Comparison of ENCODE assay signal across 27 mouse cellular contexts in the genomic region with DNA sequence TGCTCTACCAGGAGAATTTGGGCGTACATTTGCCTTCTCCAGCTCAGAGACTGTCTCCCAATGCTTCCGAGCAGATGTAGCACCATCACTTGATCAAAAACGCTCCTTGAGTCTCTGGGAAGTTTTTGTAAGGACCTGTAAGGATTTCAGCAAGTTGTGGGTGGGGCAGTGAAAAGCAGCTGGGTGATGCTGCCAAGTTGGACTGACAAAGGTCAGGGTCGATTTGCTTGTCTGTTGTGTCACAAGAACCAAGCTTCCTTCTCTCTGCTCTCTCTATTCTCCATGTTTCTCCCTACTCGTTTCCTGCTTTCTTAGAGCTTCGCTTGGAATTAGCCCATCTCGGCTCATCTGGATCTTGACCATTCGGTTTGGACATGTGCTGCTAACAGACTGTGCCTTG. TPM values are rescaled to one million over a fixed set of nuclear protein-coding genes. Genes with fewer than 3 reads are reported as not detected.
DNase-seq lines count a peak whose midpoint lies in the region; ATAC-seq and TF ChIP-seq lines count a peak whose summit lies in the region.
"Had no signal": no experiment of that assay in that cellular context is flagged by ENCODE, and none has a peak within 500 bp of the region (broad histone marks: within the 10 kb centered on the region; RNA-seq: fewer than 3 reads in every experiment).

No protein-coding gene starts in this region.

- H3K4me3 ChIP-seq in liver, adult 2 months (ENCODE audit: insufficient read depth, low read depth, low read length): no peak overlapping the region
- H3K4me3 ChIP-seq in liver, embryonic 12.5 days: no peak overlapping the region
- H3K4me3 ChIP-seq in midbrain, embryonic 11.5 days (ENCODE audit: low read depth, low read length): no peak overlapping the region
- no peak overlapping the region for H3K4me3 ChIP-seq in midbrain, embryonic 15.5 days

- ATAC-seq in liver, embryonic 12.5 days: no peak
- ATAC-seq in midbrain, embryonic 11.5 days (ENCODE audit: low FRiP score): no peak
- ATAC-seq in midbrain, embryonic 15.5 days (replicated peaks): no peak
- ATAC-seq: activated CD4-positive, CD25-positive, alpha-beta regulatory T cell, adult 4 months; CD4-positive, CD25-positive, alpha-beta regulatory T cell, adult 4 months; Patski had no signal

- intact Hi-C loops in heart, postnatal 25 days (cut with DNase I): no loop called here

- WGBS in liver, adult 2 months: 80% methylated on average over 8 of the region's 8 CpGs
- 65% methylated on average over 8 of the region's 8 CpGs for WGBS in liver, embryonic 12.5 days (ENCODE audit: insufficient replicate concordance)
- WGBS in midbrain, embryonic 11.5 days: 89% methylated on average over 8 of the region's 8 CpGs
- WGBS in midbrain, embryonic 15.5 days: 92% methylated on average over 8 of the region's 8 CpGs

- H3K4me1 ChIP-seq in liver, adult 2 months (ENCODE audit: control insufficient read depth, insufficient read depth, low read length): no peaks in the 10 kb centered on the region
- H3K4me1 ChIP-seq in liver, embryonic 12.5 days: peaks cover 11% of the 10 kb centered on the region
- H3K4me1 ChIP-seq in midbrain, embryonic 11.5 days (ENCODE audit: control insufficient read depth, insufficient read depth, low read length): no peaks in the 10 kb centered on the region
- no peaks in the 10 kb centered on the region for H3K4me1 ChIP-seq in midbrain, embryonic 15.5 days

- TF ChIP-seq POLR2A in liver, adult 2 months (IDR thresholded peaks at IDR 0.05; ENCODE audit: extremely low read depth, insufficient read depth, low read length): no peak

- 0 out of 2 replicates have a peak, but pooled peaks cover 4% of the 10 kb centered on the region for H3K9me3 ChIP-seq in liver, embryonic 12.5 days (replicated peaks)
- no peaks in the 10 kb centered on the region for H3K9me3 ChIP-seq in midbrain, embryonic 11.5 days (ENCODE audit: control insufficient read depth, low read length)
- H3K9me3 ChIP-seq in midbrain, embryonic 15.5 days: no peaks in the 10 kb centered on the region

- TF ChIP-seq CTCF in liver, adult 2 months (IDR thresholded peaks at IDR 0.05; ENCODE audit: low read depth, low read length): no peak

- no peaks in the 10 kb centered on the region for H3K79me2 ChIP-seq in liver, adult 2 months (ENCODE audit: control insufficient read depth, insufficient read depth, low read length)

- no peak overlapping the region for H3K27ac ChIP-seq in liver, adult 2 months (replicated peaks; ENCODE audit: insufficient read depth, low read depth, low read length)
- H3K27ac ChIP-seq in liver, embryonic 12.5 days: no peak overlapping the region
- no peak overlapping the region for H3K27ac ChIP-seq in midbrain, embryonic 11.5 days (ENCODE audit: low read depth, low read length)
- H3K27ac ChIP-seq in midbrain, embryonic 15.5 days: no peak overlapping the region

- peak; percentile 71 for DNase-seq in heart, adult 11 months
- DNase-seq in heart, postnatal 25 days (ENCODE audit: low spot score): no peak
- DNase-seq in liver, adult 2 months (ENCODE audit: extremely low read depth, low read depth, low spot score): peak; percentile 30
- DNase-seq in midbrain, embryonic 11.5 days (ENCODE audit: low spot score, missing footprints): peak; percentile 72
- DNase-seq in adipocyte (ENCODE audit: low spot score): peak; percentile 47
- no peak for DNase-seq in T-cell, adult 2 months (ENCODE audit: low spot score)
- DNase-seq: adrenal gland, adult 2 months; adrenal gland, adult 8-10 months; adrenal gland, postnatal 10 days; adrenal gland, postnatal 14 days; adrenal gland, postnatal 25 days; adrenal gland, postnatal 36 days; B cell, adult 2 months; cerebellum, adult 11 months; cerebellum, adult 11-12 months; cerebellum, adult 18-20 months; cerebellum, adult 2 months had no signal

- H3K4me2 ChIP-seq in liver, embryonic 12.5 days: no peak overlapping the region
- H3K4me2 ChIP-seq in midbrain, embryonic 11.5 days: no peak overlapping the region
- no peak overlapping the region for H3K4me2 ChIP-seq in midbrain, embryonic 15.5 days

- H3K36me3 ChIP-seq in liver, adult 2 months (ENCODE audit: control insufficient read depth, insufficient read depth, low read length): no peaks in the 10 kb centered on the region
- H3K36me3 ChIP-seq in liver, embryonic 12.5 days: no peaks in the 10 kb centered on the region
- no peaks in the 10 kb centered on the region for H3K36me3 ChIP-seq in midbrain, embryonic 11.5 days (ENCODE audit: control insufficient read depth, insufficient read depth, low read length)
- H3K36me3 ChIP-seq in midbrain, embryonic 15.5 days (replicated peaks): no peaks in the 10 kb centered on the region
- H3K36me3 ChIP-seq: G1E had no signal

- no peaks in the 10 kb centered on the region for H3K27me3 ChIP-seq in liver, adult 2 months (ENCODE audit: control insufficient read depth, insufficient read depth, low read length)
- H3K27me3 ChIP-seq in liver, embryonic 12.5 days (replicated peaks): peaks cover 14% of the 10 kb centered on the region; the same call in 1 of the 2 replicates
- H3K27me3 ChIP-seq in midbrain, embryonic 11.5 days (ENCODE audit: control insufficient read depth, insufficient read depth, low read length): no peaks in the 10 kb centered on the region
- H3K27me3 ChIP-seq in midbrain, embryonic 15.5 days (replicated peaks): no peaks in the 10 kb centered on the region
- H3K27me3 ChIP-seq: CH12.LX, Patski had no signal

- no peak overlapping the region for H3K9ac ChIP-seq in liver, adult 2 months (ENCODE audit: low read depth, low read length)
- H3K9ac ChIP-seq in liver, embryonic 12.5 days: no peak overlapping the region
- H3K9ac ChIP-seq in midbrain, embryonic 11.5 days (ENCODE audit: low read length): no peak overlapping the region
- no peak overlapping the region for H3K9ac ChIP-seq in midbrain, embryonic 15.5 days

RNA-seq across cellular contexts. Expression of gene A930018P22Rik, which starts 19.6 kb away (rescaled TPM):
- total RNA-seq in heart, postnatal 25 days (2021): under 1 TPM; 0.42 to 0.56 TPM
- 0.18 TPM in 1 of 2 replicates, not detected in the other for total RNA-seq in liver, adult 2 months (2014; rRNA removed)
- polyA plus RNA-seq in liver, adult 2 months (2012; rRNA removed): 0.26 and 0.35 TPM in 2 replicates
- polyA plus RNA-seq in liver, embryonic 12.5 days (2016; fragmentation: Nextera tagmentation; extraction: Ambion mirVana): 0.36 and 0.77 TPM in 2 replicates
- 0.16 and 0.34 TPM in 2 replicates for polyA plus RNA-seq in midbrain, embryonic 11.5 days (2014; fragmentation: Nextera tagmentation; extraction: Ambion mirVana)
- not detected in 2 replicates for polyA plus RNA-seq in midbrain, embryonic 15.5 days (2015; fragmentation: Nextera tagmentation; extraction: Ambion mirVana)
- total RNA-seq: CH12.LX, ES-E14, G1E, MEL had no signal
- polyA plus RNA-seq: activated CD4-positive, CD25-positive, alpha-beta regulatory T cell, adult 4 months; brain, embryonic 14.5 days; CD4-positive, CD25-positive, alpha-beta regulatory T cell, adult 4 months; G1E; Patski had no signal

RNA-seq across cellular contexts. Expression of gene Cd59a, which starts 46.5 kb away (rescaled TPM):
- 10 to 100 TPM; 48.8 to 49.2 TPM for total RNA-seq in heart, postnatal 25 days (2021)
- 62.5 and 69.5 TPM in 2 replicates for total RNA-seq in liver, adult 2 months (2014; rRNA removed)
- polyA plus RNA-seq in liver, adult 2 months (2012; rRNA removed): 28.6 and 39.5 TPM in 2 replicates
- 71.2 and 76.7 TPM in 2 replicates for polyA plus RNA-seq in liver, embryonic 12.5 days (2016; fragmentation: Nextera tagmentation; extraction: Ambion mirVana)
- polyA plus RNA-seq in midbrain, embryonic 11.5 days (2014; fragmentation: Nextera tagmentation; extraction: Ambion mirVana): 29.2 and 31.2 TPM in 2 replicates
- 11.8 and 12.4 TPM in 2 replicates for polyA plus RNA-seq in midbrain, embryonic 15.5 days (2015; fragmentation: Nextera tagmentation; extraction: Ambion mirVana)

Comparison
In these comparisons a context has a peak if more than half of its experiments do, and no peak if none do; other contexts are left out.
1. DNase-seq: peak in heart, adult 11 months (single experiment), liver, adult 2 months (single experiment), midbrain, embryonic 11.5 days (single experiment) and adipocyte (single experiment); none in heart, postnatal 25 days (single experiment) and T-cell, adult 2 months (single experiment).